Mouse (Mus musculus): ENCODE measurements at regions not wholly inside any gene's neighbourhood (a gene's known extent, or its start where the extent isn't known, plus 50 kb on each side); places are given as distances from the start of the nearest gene placed in this dataset.

DNA sequence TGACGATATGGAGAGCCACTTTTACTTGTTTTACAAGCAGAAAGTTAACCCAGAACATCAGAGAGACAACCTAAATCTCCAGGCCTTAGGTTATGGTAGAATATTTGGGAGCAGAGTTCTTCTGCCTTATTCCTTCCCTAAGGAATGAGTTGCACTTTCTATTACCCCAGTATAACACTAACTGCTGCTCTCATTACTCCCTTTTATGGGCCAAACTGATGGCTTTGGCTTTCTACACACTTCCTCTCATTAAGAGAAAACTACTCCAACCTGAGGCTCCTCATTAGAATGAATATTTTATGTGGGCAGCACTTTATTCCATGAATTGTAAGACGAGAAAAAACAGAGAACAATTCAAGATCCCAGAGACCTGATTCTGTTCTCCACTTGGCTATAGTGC, 289.0 kb upstream of the Tnc start:
- H3K36me3 ChIP-seq (replicated peaks; ENCODE audit: insufficient read depth, low read length) = no peaks in the 10 kb centered on the region
- DNase-seq (no peak), ATAC-seq (no peak)
- WGBS (ENCODE audit: insufficient replicate concordance) = 60% methylated on average over 2 of the region's 2 CpGs
- no peaks in the 10 kb centered on the region for H3K27me3 ChIP-seq (ENCODE audit: insufficient read depth, low read length)
- H3K9ac ChIP-seq (replicated peaks) = no peak overlapping the region
- no peak overlapping the region for H3K4me3 ChIP-seq (ENCODE audit: low read depth, low read length)
- TF ChIP-seq CTCF (IDR thresholded peaks at IDR 0.05; ENCODE audit: low read depth) (no peak), EP300 (IDR thresholded peaks at IDR 0.05; ENCODE audit: low read depth) (no peak)
- no peak overlapping the region for H3K27ac ChIP-seq (ENCODE audit: low read depth)
- H3K4me2 ChIP-seq (ENCODE audit: low read depth, low read length) = no peak overlapping the region
- no peaks in the 10 kb centered on the region for H3K4me1 ChIP-seq (ENCODE audit: insufficient read depth)
- no peaks in the 10 kb centered on the region for H3K9me3 ChIP-seq (ENCODE audit: low read length)

DNA sequence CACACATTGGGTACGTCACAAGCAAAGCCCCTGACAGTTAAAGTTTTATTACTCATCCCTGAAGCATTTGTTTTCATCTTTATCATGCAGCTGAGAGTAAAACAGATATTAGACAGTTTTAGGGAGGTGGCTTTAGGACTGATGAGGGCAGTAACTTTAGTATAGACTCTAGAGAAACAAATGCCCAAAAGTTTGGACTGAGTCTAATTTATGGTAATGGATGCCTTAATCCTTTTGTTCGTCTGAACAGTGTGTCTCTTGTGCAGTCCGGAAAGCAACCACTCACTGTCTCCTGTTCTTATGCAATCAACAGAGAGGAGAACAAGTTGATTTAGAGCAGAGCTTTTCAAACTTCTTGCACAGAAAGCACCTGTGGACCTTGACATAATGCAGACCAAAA, 283.4 kb upstream of the Tnc start:
- ATAC-seq (no peak), DNase-seq (no peak)
- Histone ChIP-seq H3K4me3 (ENCODE audit: low read depth, low read length) (no peak overlapping the region), H3K4me1 (ENCODE audit: insufficient read depth) (no peaks in the 10 kb centered on the region), H3K4me2 (ENCODE audit: low read depth, low read length) (no peak overlapping the region), H3K36me3 (replicated peaks; ENCODE audit: insufficient read depth, low read length) (no peaks in the 10 kb centered on the region), H3K27ac (ENCODE audit: low read depth) (no peak overlapping the region), H3K9ac (replicated peaks) (no peak overlapping the region), H3K27me3 (ENCODE audit: insufficient read depth, low read length) (no peaks in the 10 kb centered on the region), H3K9me3 (ENCODE audit: low read length) (no peaks in the 10 kb centered on the region)
- TF ChIP-seq EP300 (IDR thresholded peaks at IDR 0.05; ENCODE audit: low read depth) (no peak), CTCF (IDR thresholded peaks at IDR 0.05; ENCODE audit: low read depth) (no peak)
- WGBS (ENCODE audit: insufficient replicate concordance) = 58% methylated on average over 3 of the region's 3 CpGs

DNA sequence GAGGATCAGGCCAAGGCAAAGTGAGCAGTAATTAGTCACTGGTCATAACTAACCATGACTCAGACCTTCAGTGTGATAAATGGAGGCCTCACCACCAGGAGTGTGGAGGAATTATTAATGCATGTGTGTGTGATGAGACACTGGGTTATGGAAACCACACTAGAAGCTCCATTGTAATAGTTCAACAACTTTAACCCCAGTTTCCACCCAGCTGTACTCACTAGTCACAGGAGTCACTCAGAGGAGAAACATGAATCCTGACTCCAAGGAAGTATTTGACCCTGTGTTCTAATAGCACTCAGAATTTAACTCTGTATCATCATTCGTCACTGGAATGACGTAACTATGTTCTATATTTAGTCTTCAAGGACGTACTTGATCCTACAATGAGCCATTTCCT, 277.6 kb upstream of the Tnc start:
- ATAC-seq = no peak
- H3K9me3 ChIP-seq (ENCODE audit: low read length) = no peaks in the 10 kb centered on the region
- no peaks in the 10 kb centered on the region for H3K27me3 ChIP-seq (ENCODE audit: insufficient read depth, low read length)
- H3K4me1 ChIP-seq (ENCODE audit: insufficient read depth) = no peaks in the 10 kb centered on the region
- no peak overlapping the region for H3K4me3 ChIP-seq (ENCODE audit: low read depth, low read length)
- TF ChIP-seq CTCF (IDR thresholded peaks at IDR 0.05; ENCODE audit: low read depth) (no peak), EP300 (IDR thresholded peaks at IDR 0.05; ENCODE audit: low read depth) (no peak)
- no peaks in the 10 kb centered on the region for H3K36me3 ChIP-seq (replicated peaks; ENCODE audit: insufficient read depth, low read length)
- no peak overlapping the region for H3K27ac ChIP-seq (ENCODE audit: low read depth)
- DNase-seq = no peak
- no peak overlapping the region for H3K9ac ChIP-seq (replicated peaks)
- no peak overlapping the region for H3K4me2 ChIP-seq (ENCODE audit: low read depth, low read length)
- 50% methylated on average over 3 of the region's 3 CpGs for WGBS (ENCODE audit: insufficient replicate concordance)

DNA sequence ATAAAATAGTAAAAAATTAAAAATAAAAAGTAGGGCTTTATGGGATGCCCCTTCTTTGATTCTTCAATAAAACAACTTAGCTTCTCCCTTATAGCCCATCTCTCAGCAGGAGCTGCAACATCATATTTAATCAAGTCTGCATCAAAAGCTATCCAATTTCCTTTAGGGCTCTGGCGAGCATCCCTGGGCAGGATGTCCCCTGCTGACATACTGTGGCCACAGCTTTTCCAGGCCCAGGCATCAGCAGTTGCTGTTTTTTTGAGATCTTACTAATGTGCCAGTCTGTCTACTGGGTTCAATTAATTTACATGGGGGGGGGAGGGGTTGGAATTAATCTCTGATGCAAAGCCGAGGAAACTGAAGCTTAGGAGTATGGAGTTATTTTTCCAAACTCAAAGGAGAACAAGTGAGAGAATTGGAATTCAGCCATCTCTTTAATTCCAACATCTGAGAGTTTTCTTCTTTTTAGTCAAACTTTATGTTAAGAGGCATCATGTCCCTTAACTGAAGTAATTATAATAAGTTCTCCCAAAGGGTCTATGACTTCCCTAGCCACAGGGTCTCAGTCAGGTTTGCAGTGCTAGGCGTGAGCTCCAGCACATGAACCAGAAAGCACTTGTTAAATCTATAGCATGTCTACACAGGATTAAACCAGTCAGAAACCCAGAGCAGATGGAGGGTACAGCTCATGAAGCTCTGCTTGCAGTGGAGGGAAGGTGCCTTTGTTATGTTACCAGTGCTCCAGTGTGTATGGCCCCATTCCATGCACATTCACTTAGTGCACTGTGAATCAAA, 269.9 kb upstream of the Tnc start:
- Histone ChIP-seq H3K9me3 (ENCODE audit: low read length) (no peaks in the 10 kb centered on the region), H3K4me1 (ENCODE audit: insufficient read depth) (no peaks in the 10 kb centered on the region), H3K36me3 (replicated peaks; ENCODE audit: insufficient read depth, low read length) (no peaks in the 10 kb centered on the region), H3K27ac (ENCODE audit: low read depth) (no peak overlapping the region), H3K4me2 (ENCODE audit: low read depth, low read length) (no peak overlapping the region), H3K27me3 (ENCODE audit: insufficient read depth, low read length) (no peaks in the 10 kb centered on the region), H3K4me3 (ENCODE audit: low read depth, low read length) (no peak overlapping the region), H3K9ac (replicated peaks) (no peak overlapping the region)
- ATAC-seq (no peak), DNase-seq (no peak)
- TF ChIP-seq EP300 (IDR thresholded peaks at IDR 0.05; ENCODE audit: low read depth) = no peak
- 78% methylated on average over 3 of the region's 3 CpGs for WGBS (ENCODE audit: insufficient replicate concordance)

DNA sequence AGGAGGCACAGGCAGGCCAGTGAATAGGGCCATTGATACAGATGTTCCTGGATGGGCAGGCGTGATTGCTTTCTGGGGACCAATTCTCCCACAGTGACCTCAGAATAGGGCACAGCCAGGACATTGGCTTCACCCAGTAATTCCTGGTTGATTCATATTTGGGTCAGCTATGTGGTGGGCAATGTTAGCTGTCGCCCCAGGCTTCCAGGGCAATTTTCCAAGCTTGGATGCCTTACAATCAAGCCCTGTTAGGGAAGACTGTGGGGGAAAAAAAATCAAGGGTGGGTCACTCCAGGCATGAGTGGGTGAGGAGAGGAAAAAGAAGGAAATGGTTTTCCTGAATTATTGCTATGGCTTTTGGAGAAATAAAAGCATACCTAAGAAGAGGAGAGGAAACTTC, 250.1 kb upstream of the Tnc start:
- no peaks in the 10 kb centered on the region for H3K9me3 ChIP-seq (ENCODE audit: low read length)
- DNase-seq (no peak), ATAC-seq (no peak)
- no peak overlapping the region for H3K9ac ChIP-seq (replicated peaks)
- H3K27me3 ChIP-seq (ENCODE audit: insufficient read depth, low read length) = no peaks in the 10 kb centered on the region
- no peak for TF ChIP-seq EP300 (IDR thresholded peaks at IDR 0.05; ENCODE audit: low read depth)
- no peak for TF ChIP-seq CTCF (IDR thresholded peaks at IDR 0.05; ENCODE audit: low read depth)
- H3K4me3 ChIP-seq (ENCODE audit: low read depth, low read length) = no peak overlapping the region
- H3K4me1 ChIP-seq (ENCODE audit: insufficient read depth) = no peaks in the 10 kb centered on the region
- H3K36me3 ChIP-seq (replicated peaks; ENCODE audit: insufficient read depth, low read length) = no peaks in the 10 kb centered on the region
- WGBS (ENCODE audit: insufficient replicate concordance) = 67% methylated on average over 2 of the region's 2 CpGs
- no peak overlapping the region for H3K4me2 ChIP-seq (ENCODE audit: low read depth, low read length)
- H3K27ac ChIP-seq (ENCODE audit: low read depth) = no peak overlapping the region

DNA sequence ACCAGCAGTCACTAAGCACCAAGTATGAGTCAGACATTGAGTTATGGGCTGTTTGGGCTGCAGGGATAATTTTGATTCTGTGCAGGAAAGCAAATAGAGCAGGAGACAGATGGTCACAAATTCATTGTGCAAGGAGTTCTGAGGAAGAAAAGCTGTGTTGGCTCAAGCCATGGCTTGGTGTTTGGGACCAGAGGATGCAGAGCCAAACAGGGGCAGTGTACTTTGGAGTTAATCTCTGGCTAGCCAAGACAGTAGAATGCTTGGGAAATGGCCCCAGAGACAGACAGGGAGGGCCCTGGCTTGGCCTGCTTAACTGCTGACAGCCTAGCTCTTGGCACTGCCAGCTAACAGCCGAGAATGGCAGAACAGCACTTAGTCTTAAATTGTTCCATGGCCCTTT, 235.7 kb upstream of the Tnc start:
- H3K4me3 ChIP-seq (ENCODE audit: low read depth, low read length) = no peak overlapping the region
- WGBS (ENCODE audit: insufficient replicate concordance) = 57% methylated on average over 1 of the region's 1 CpGs
- no peak overlapping the region for H3K27ac ChIP-seq (ENCODE audit: low read depth)
- no peaks in the 10 kb centered on the region for H3K27me3 ChIP-seq (ENCODE audit: insufficient read depth, low read length)
- H3K4me1 ChIP-seq (ENCODE audit: insufficient read depth) = no peaks in the 10 kb centered on the region
- no peaks in the 10 kb centered on the region for H3K36me3 ChIP-seq (replicated peaks; ENCODE audit: insufficient read depth, low read length)
- TF ChIP-seq CTCF (IDR thresholded peaks at IDR 0.05; ENCODE audit: low read depth) (no peak), EP300 (IDR thresholded peaks at IDR 0.05; ENCODE audit: low read depth) (no peak)
- no peaks in the 10 kb centered on the region for H3K9me3 ChIP-seq (ENCODE audit: low read length)
- DNase-seq (no peak), ATAC-seq (no peak)
- no peak overlapping the region for H3K9ac ChIP-seq (replicated peaks)
- no peak overlapping the region for H3K4me2 ChIP-seq (ENCODE audit: low read depth, low read length)

All from liver, postnatal 0 days (tissue).